Mouse (Mus musculus) brain, embryonic 14.5 days (tissue): ENCODE results near the gene Atp6v1g1. TPM values are rescaled to one million over a fixed set of nuclear protein-coding genes. Genes with fewer than 3 reads are reported as not detected.

Experiments
- DNase-seq: peaks from one replicate; pipeline ENCODE4 v3.0.0-alpha.2; 2011; ENCODE audit warnings: low read depth
- CTCF ChIP-seq: fragments of 200-500 bp; IDR thresholded peaks from 2 replicates; pipeline ENCODE4 v1.5.1; 2012; ENCODE audit warnings: inconsistent platforms, mild to moderate bottlenecking, moderate library complexity, borderline replicate concordance; ENCODE audit not compliant: insufficient read depth, insufficient read length; ENCODE audit errors: extremely low read depth
- POLR2A ChIP-seq: fragments of 200-500 bp; IDR thresholded peaks from 2 replicates; pipeline ENCODE4 v1.6.1; 2012; ENCODE audit warnings: mild to moderate bottlenecking, inconsistent platforms, borderline replicate concordance; ENCODE audit not compliant: poor library complexity, insufficient read depth, insufficient read length, severe bottlenecking; ENCODE audit errors: extremely low read depth
- polyA plus RNA-seq: library from polyadenylated mRNA; depleted of rRNA; stranded (reverse); fragments of >200 nt; gene quantifications from 2 replicates; pipeline ENCODE4 v1.2.3, GENCODE M21; 2012

Gene Atp6v1g1
- polyA plus RNA-seq, 1 experiment = 190 TPM

- no peak for DNase-seq
Measured at GRCm38 (mm10) chr4:63562742-63563141, 18.2 kb downstream of the Atp6v1g1 start.

GRCm38 (mm10) chr4:63567712-63568390 is 23.3 kb downstream of the Atp6v1g1 start:
- TF ChIP-seq CTCF (no peak), POLR2A (no peak)
- DNase-seq = no peak

More at GRCm38 (mm10) chr4:63562742-63563141, 18.2 kb downstream of the Atp6v1g1 start:
- no peak for TF ChIP-seq POLR2A
- TF ChIP-seq CTCF = no peak

- DNase-seq = no peak
- no peak for TF ChIP-seq CTCF
- no peak for TF ChIP-seq POLR2A
Measured at GRCm38 (mm10) chr4:63569322-63569721, 24.8 kb downstream of the Atp6v1g1 start.

GRCm38 (mm10) chr4:63570208-63570781 is 25.7 kb downstream of the Atp6v1g1 start:
- no peak for TF ChIP-seq POLR2A
- no peak for TF ChIP-seq CTCF
- peak; percentile 45 for DNase-seq

GRCm38 (mm10) chr4:63572621-63573020 is 28.0 kb downstream of the Atp6v1g1 start:
- DNase-seq = no peak
- TF ChIP-seq POLR2A (no peak), CTCF (no peak)

- no peak for DNase-seq
- TF ChIP-seq CTCF (no peak), POLR2A (no peak)
Measured at GRCm38 (mm10) chr4:63579649-63580048, 35.1 kb downstream of the Atp6v1g1 start.

- DNase-seq = peak; percentile 77
- TF ChIP-seq CTCF (no peak), POLR2A (no peak)
Measured at GRCm38 (mm10) chr4:63580078-63580477, 35.5 kb downstream of the Atp6v1g1 start.

GRCm38 (mm10) chr4:63582580-63582979 is 38.0 kb downstream of the Atp6v1g1 start:
- DNase-seq = no peak
- TF ChIP-seq CTCF = no peak
- TF ChIP-seq POLR2A = no peak

GRCm38 (mm10) chr4:63585216-63585615 is 40.6 kb downstream of the Atp6v1g1 start:
- no peak for DNase-seq
- no peak for TF ChIP-seq CTCF
- TF ChIP-seq POLR2A = no peak

- no peak for DNase-seq
- no peak for TF ChIP-seq POLR2A
- TF ChIP-seq CTCF = no peak
Measured at GRCm38 (mm10) chr4:63586240-63586639, 41.7 kb downstream of the Atp6v1g1 start.

- DNase-seq = no peak
- TF ChIP-seq POLR2A = no peak
- no peak for TF ChIP-seq CTCF
Measured at GRCm38 (mm10) chr4:63589987-63590386, 45.4 kb downstream of the Atp6v1g1 start.

GRCm38 (mm10) chr4:63590538-63590937 is 46.0 kb downstream of the Atp6v1g1 start:
- TF ChIP-seq POLR2A (no peak), CTCF (no peak)

More at GRCm38 (mm10) chr4:63590538-63590937, 46.0 kb downstream of the Atp6v1g1 start:
- DNase-seq = no peak
